Mouse (Mus musculus) common myeloid progenitor, adult 5-6 weeks (primary cell): ENCODE data around the gene Abhd2. TPM values are rescaled to one million over a fixed set of nuclear protein-coding genes. Genes with fewer than 3 reads are reported as not detected.

Experiments
- ATAC-seq: replicated peaks from 2 replicates; pipeline ENCODE4 v1.8.0; 2016; ENCODE audit warnings: low read depth, mild to moderate bottlenecking, moderate TSS enrichment, inconsistent platforms; ENCODE audit not compliant: poor library complexity, severe bottlenecking
- total RNA-seq: library from RNA; stranded (forward); fragments of 200-1000, 187-1606 nt; gene quantifications from 2 replicates; pipeline ENCODE4 v1.2.3, GENCODE M21; 2017

The Abhd2 gene
- total RNA-seq, 1 experiment from 2014 or later: 32.5 TPM

DNA sequence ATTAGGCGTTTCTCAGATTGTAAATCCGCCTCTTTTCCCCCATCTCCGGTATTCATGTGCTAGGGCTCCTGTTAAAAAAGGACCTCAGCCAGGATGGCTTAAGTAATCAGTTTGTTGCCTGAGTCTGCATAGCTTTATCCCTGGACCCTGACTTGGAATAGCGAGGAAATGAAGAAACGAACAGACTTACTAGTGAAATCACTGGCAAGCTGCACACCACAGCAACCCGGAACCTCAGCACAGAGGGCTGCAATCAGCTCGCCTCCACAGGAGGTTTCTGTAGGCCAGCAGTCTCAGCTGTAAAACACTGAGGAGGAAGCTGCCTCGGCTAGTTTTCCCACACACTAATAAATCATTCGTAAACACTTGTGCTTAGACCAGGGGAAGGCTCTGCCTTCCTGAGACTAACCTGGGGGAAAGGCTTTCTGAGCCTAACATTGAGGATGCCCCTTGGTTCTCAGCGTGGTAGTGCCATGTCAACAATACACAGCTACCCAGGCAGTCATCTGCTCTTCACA, 124.5 kb downstream of the Abhd2 start:
- ATAC-seq: no peak

DNA sequence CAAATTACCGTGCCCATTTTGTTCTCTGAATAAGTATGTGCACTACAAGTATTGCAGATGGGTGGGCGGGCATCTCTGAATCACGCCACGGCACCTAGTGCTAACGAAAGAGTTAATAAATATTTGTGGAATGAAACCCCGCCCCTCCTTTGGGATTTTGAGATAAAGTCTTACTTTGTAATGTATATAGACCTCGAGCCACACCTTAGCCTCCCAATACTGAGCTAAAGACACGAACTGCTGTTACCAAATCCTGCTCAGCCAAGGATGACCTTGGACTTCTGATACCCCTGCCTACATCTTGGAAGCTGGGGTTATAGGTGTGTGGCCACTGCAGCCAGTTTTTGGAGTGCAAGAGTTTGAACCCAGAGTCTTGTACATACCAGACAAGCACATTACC, 125.4 kb downstream of the Abhd2 start:
- ATAC-seq: no peak

- ATAC-seq: no peak
Observed at GRCm38 (mm10) chr7:79398971-79399370, 126.0 kb downstream of the Abhd2 start.

DNA sequence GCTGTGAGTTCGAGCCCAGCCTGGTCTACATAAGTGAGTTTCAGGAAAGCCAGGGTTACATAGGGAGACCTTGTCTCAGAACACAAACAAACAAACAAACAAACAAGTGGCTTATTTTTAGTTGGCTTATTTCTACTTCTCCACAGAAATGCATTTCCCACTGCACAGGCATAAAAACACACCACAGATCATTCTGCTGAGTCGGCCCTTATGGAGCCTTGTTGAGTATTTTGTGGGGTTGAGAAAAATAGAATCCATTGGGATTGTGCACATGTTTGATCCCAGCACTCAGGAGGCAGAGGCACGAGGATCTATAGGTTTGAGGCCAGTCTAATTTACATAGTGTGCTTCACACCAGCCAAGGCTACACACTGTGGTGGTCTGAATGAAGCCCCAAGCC, 127.3 kb downstream of the Abhd2 start:
- no peak for ATAC-seq

- no peak for ATAC-seq
Observed at GRCm38 (mm10) chr7:79414449-79415375, 141.7 kb downstream of the Abhd2 start.

Other genes with a start within 250 kb of the Abhd2 start
- gene Acan, start 219.7 kb upstream of the Abhd2 start, total RNA-seq: not detected in 2 replicates
- gene Hapln3, start 142.2 kb upstream of the Abhd2 start, total RNA-seq: not detected in 2 replicates
- gene Mfge8, start 124.1 kb upstream of the Abhd2 start, total RNA-seq: 19.9 and 26.4 TPM in 2 replicates
- gene Rlbp1, start 113.8 kb downstream of the Abhd2 start, total RNA-seq: not detected in 2 replicates
- gene Fanci, start 118.7 kb downstream of the Abhd2 start, total RNA-seq: 26.2 and 30.1 TPM in 2 replicates
- gene Polg, start 193.2 kb downstream of the Abhd2 start, total RNA-seq: 38.4 and 48.4 TPM in 2 replicates